Mouse (Mus musculus) lung, postnatal 0 days (tissue): ENCODE data around the gene Gm5678. TPM values are rescaled to one million over a fixed set of nuclear protein-coding genes. Genes with fewer than 3 reads are reported as not detected.
A peak's percentile ranks its signal among the peaks of the same experiment; 100 is the strongest.
"Not testable (repeated sequence)": the region's sequence is repeated elsewhere in the genome, so short reads cannot be mapped to it uniquely, and the experiment has no call there.

Source experiments
- ATAC-seq: fragments of 200-750 bp; cut with Nextera tagmentation; 2 replicates; pipeline ENCODE4 v1.8.0; 2017; ENCODE audit warnings: moderate library complexity
- DNase-seq: peaks from one replicate; pipeline ENCODE4 v3.0.0-alpha.2; 2016; ENCODE audit warnings: low spot score
- H3K27ac ChIP-seq: fragments of 300-500 bp; sonication (generic); 2 replicates; pipeline ENCODE4 v1.5.1; 2014; ENCODE audit warnings: antibody characterized with exemption, mild to moderate bottlenecking, low read length, mixed read lengths
- H3K27me3 ChIP-seq: fragments of 300-500 bp; sonication (generic); replicated peaks from 2 replicates; pipeline ENCODE4 v1.6.1; 2014; ENCODE audit warnings: low read length, mixed read lengths; ENCODE audit not compliant: insufficient read depth
- H3K36me3 ChIP-seq: fragments of 300-500 bp; sonication (generic); 2 replicates; pipeline ENCODE4 v1.6.1; 2014; ENCODE audit warnings: low read length, mixed read lengths; ENCODE audit not compliant: insufficient read depth
- H3K4me1 ChIP-seq: fragments of 300-500 bp; sonication (generic); 2 replicates; pipeline ENCODE4 v1.6.1; 2014; ENCODE audit warnings: antibody characterized with exemption, low read depth, low read length, mixed read lengths; ENCODE audit not compliant: insufficient read depth
- H3K4me2 ChIP-seq: fragments of 300-500 bp; sonication (generic); replicated peaks from 2 replicates; pipeline ENCODE4 v1.6.1; 2014; ENCODE audit warnings: low read depth, mild to moderate bottlenecking, low read length, moderate library complexity, mixed read lengths
- H3K4me3 ChIP-seq: fragments of 300-500 bp; sonication (generic); 2 replicates; pipeline ENCODE4 v1.5.1; 2014; ENCODE audit warnings: low read depth, low read length
- H3K9ac ChIP-seq: fragments of 300-500 bp; sonication (generic); replicated peaks from 2 replicates; pipeline ENCODE4 v1.6.1; 2014; ENCODE audit warnings: low read depth, mild to moderate bottlenecking
- H3K9me3 ChIP-seq: fragments of 300-500 bp; sonication (generic); 2 replicates; pipeline ENCODE4 v1.6.1; 2016; ENCODE audit warnings: low read length, mixed read lengths
- CTCF ChIP-seq: IDR thresholded peaks from 2 replicates; pipeline ENCODE4 v1.5.1; 2016; ENCODE audit warnings: antibody characterized with exemption, mild to moderate bottlenecking
- EP300 ChIP-seq: IDR thresholded peaks from 2 replicates; pipeline ENCODE4 v1.6.1; 2016; ENCODE audit warnings: antibody characterized with exemption, mild to moderate bottlenecking, control low read depth
- WGBS: fragments of 180-500 bp; shearing (Covaris S2); extraction: QIAGEN DNeasy Blood & Tissue Kit; methylation state at CpG from one replicate; pipeline ENCODE4 v1.1.7; 2014; 5-methylcytosine and 5-hydroxymethylcytosine counted together
- polyA plus RNA-seq: library from polyadenylated mRNA; unstranded; fragments of >200 nt; fragmentation: Nextera tagmentation; extraction: Ambion mirVana; gene quantifications from 2 replicates; pipeline ENCODE4 v1.2.1, GENCODE M21; 2015

Gene Gm5678
- polyA plus RNA-seq, 1 experiment from 2014 or later = not detected

DNA sequence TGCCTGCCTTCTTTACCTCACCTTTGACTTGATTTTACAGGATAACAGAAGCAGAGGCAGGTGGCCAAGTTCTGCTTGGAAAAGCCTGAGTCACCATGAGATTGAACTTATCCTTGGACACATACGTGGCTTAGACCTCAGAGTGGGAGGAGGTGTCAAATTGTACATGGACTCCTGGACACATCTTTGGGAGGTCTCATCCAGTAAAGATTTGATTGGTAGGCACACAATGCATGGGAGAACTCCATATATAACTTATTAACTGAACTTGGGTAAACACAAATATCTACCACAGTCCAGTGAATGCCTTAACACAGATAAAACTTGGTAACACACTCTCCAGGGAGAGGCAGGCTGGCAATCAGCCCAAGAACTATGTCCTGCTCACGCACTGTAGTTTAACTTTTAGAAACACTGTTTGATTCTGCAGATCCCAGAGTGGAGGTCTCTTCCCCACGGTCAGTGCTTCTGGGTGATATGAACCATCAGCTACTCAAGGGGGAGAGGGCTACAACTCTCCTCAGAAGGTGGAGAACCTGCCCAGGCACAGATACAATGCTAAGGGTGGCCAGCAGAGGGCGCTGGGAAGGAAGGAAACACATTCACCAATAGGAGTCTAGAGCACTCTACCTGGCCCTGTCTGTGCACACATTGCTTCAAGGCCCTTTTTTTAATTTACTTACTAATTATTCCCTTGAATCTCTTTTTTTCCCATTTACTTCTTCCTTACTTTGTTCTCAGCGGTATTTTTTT is 12.6 kb upstream of the Gm5678 start:
- no peaks in the 10 kb centered on the region for H3K27me3 ChIP-seq
- no peak overlapping the region for H3K4me3 ChIP-seq
- H3K27ac ChIP-seq = no peak overlapping the region
- no peaks in the 10 kb centered on the region for H3K36me3 ChIP-seq
- peak; percentile 88 for TF ChIP-seq CTCF
- TF ChIP-seq EP300 = no peak
- ATAC-seq = peak; percentile 56; the same call in 1 of the 2 replicates
- H3K4me2 ChIP-seq = no peak overlapping the region
- no peak overlapping the region for H3K9ac ChIP-seq
- H3K4me1 ChIP-seq = no peaks in the 10 kb centered on the region
- peak; percentile 66 for DNase-seq
- H3K9me3 ChIP-seq = no peaks in the 10 kb centered on the region
- 32% methylated on average over 5 of the region's 5 CpGs for WGBS

DNA sequence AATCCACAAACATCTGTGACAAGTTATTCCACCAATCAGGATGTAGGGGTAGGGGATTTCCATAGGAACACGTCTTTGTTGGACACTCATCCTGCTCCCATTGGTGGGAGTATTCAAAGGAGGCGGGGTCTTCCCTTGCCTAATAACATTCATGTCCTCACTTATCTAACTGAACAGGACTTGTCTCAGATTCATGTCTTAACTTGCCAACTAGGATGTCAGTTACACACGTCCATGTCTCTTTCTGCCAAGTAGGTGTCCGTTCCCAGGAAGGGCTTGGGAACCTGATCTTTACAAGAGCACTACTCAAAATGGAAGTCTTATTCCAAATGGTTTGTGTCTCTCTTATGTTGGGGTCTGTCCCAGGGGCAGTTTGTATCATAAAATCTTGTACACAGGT is 4.1 kb upstream of the Gm5678 start:
- not testable (repeated sequence) for ATAC-seq, H3K27me3 ChIP-seq, H3K4me2 ChIP-seq, H3K36me3 ChIP-seq, H3K4me3 ChIP-seq, H3K9ac ChIP-seq, H3K27ac ChIP-seq, H3K4me1 ChIP-seq, H3K9me3 ChIP-seq, DNase-seq
- WGBS = 81% methylated on average over 4 of the region's 4 CpGs

DNA sequence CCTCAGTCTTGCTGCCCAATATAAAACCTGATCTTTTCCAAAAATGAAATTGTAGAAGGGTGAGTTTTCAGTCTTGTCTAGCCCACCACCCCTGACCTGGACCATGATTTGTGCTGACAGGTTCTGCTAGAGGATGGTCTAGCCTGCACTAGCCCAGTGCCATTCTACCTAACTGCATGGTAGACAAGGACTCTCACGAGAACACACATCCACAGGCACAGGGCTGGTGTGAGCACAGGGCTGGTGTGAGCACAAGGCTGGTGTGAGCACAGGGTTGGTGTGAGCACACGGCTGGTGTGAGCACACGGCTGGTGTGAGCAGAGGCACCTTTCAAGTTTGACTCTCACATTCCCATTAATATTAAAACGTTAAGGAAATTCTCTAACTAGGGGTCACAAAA is 3.2 kb upstream of the Gm5678 start:
- Histone ChIP-seq H3K36me3 (no peaks in the 10 kb centered on the region), H3K4me2 (no peak overlapping the region), H3K4me3 (no peak overlapping the region), H3K27ac (no peak overlapping the region), H3K4me1 (no peaks in the 10 kb centered on the region), H3K9ac (no peak overlapping the region), H3K9me3 (no peaks in the 10 kb centered on the region), H3K27me3 (no peaks in the 10 kb centered on the region)
- WGBS = 73% methylated on average over 4 of the region's 4 CpGs
- TF ChIP-seq CTCF = no peak
- TF ChIP-seq EP300 = no peak
- DNase-seq (no peak), ATAC-seq (no peak)

DNA sequence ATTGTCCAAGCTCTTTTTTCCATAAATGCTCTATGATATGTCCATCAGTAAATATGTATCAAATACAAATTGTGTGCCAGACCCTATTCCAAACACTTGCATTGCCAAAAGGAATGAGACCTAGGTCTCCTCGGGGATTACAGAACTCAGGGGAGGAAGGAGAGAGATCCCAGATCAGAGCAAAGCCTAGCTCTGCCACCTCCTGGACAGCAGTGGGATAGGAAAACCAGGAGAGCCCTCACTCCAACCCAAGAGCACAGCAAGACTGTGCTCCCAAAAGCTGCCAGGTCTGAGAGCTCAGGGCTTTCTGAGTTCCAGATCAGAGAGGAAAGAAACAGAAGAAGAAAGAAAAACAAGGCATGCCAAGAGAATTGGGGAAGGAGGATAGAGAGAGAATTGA is 1.2 kb upstream of the Gm5678 start:
- DNase-seq (peak; percentile 52), ATAC-seq (peak; percentile 58; the same call in 1 of the 2 replicates)
- Histone ChIP-seq H3K4me3 (no peak overlapping the region), H3K36me3 (no peaks in the 10 kb centered on the region), H3K4me1 (no peaks in the 10 kb centered on the region), H3K9ac (no peak overlapping the region), H3K27me3 (no peaks in the 10 kb centered on the region), H3K4me2 (no peak overlapping the region), H3K9me3 (no peaks in the 10 kb centered on the region), H3K27ac (no peak overlapping the region)
- 4% methylated on average over 1 of the region's 1 CpGs for WGBS
- no peak for TF ChIP-seq EP300
- TF ChIP-seq CTCF = peak; percentile 72

DNA sequence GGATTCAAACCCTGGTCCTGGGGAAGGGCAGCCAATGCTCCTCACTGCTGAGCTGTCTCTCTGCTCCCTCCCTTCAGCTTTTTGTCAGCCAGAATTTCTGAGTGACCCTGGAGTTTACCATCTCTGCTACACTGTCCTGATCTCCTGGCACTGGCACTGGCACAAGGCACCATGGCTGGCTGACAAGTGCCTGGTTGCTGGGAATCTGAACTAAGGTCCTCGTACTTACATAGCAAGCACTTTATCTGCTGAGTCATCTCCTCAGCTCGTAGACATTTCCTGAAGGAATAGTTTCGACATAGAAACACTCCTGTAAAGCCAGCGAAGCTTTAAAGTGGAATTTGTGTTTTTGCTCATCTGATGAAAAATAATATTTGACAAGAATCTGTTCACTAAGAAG is 16.1 kb downstream of the Gm5678 start:
- no peaks in the 10 kb centered on the region for H3K4me1 ChIP-seq
- H3K9ac ChIP-seq = no peak overlapping the region
- DNase-seq (peak; percentile 68), ATAC-seq (peak; percentile 33; the same call in 1 of the 2 replicates)
- no peaks in the 10 kb centered on the region for H3K36me3 ChIP-seq
- TF ChIP-seq EP300 (no peak), CTCF (no peak)
- no peak overlapping the region for H3K4me3 ChIP-seq
- no peaks in the 10 kb centered on the region for H3K27me3 ChIP-seq
- H3K27ac ChIP-seq = no peak overlapping the region
- 19% methylated on average over 4 of the region's 4 CpGs for WGBS
- no peaks in the 10 kb centered on the region for H3K9me3 ChIP-seq
- no peak overlapping the region for H3K4me2 ChIP-seq

DNA sequence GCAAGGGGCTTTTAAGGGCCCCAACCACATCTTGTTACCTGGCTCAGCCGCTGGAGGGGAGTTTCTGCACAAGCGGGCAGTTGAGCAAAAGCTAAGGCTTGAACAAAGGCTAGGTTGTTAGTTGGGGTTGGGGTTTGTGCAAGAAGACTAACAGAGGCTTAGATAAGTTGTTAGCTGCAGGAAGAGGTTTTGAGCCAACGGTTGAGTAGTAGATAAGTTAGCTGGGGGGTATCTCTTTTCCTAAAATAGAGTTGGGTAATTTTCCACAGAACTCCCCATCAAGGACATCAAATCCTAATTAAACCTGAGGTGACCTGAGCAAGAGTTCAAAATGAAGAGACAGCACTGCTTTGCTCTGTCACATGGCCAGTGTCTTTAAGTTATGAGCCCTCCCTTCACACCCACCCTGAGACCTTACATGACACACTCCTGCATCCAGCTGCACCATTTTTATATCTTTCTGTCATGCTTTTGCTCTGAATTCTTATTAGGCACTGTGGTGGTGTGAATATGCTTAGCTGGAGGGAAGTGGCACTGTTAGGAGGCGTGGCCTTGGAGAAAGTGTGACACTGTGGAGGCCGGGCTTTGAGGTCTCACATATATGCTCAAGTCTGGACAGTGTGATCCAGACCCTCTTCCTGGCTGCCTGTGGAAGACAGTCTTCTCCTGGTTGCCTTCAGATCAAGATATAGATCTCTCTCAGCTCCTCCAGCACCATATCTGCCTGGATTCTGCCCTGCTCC is 20.7 kb downstream of the Gm5678 start:
- no peak for DNase-seq
- no peak overlapping the region for H3K9ac ChIP-seq
- WGBS = 69% methylated on average over 5 of the region's 5 CpGs
- H3K4me2 ChIP-seq = no peak overlapping the region
- H3K9me3 ChIP-seq = no peaks in the 10 kb centered on the region
- no peak overlapping the region for H3K4me3 ChIP-seq
- no peaks in the 10 kb centered on the region for H3K36me3 ChIP-seq
- no peaks in the 10 kb centered on the region for H3K27me3 ChIP-seq
- ATAC-seq = no peak
- H3K27ac ChIP-seq = no peak overlapping the region
- TF ChIP-seq CTCF = no peak
- TF ChIP-seq EP300 = no peak
- no peaks in the 10 kb centered on the region for H3K4me1 ChIP-seq
